Mouse (Mus musculus): ENCODE data around the gene Lyrm2. TPM values are rescaled to one million over a fixed set of nuclear protein-coding genes. Genes with fewer than 3 reads are reported as not detected.

Gene Lyrm2
- polyA plus RNA-seq, 1 experiment, result 0.16 TPM

DNA sequence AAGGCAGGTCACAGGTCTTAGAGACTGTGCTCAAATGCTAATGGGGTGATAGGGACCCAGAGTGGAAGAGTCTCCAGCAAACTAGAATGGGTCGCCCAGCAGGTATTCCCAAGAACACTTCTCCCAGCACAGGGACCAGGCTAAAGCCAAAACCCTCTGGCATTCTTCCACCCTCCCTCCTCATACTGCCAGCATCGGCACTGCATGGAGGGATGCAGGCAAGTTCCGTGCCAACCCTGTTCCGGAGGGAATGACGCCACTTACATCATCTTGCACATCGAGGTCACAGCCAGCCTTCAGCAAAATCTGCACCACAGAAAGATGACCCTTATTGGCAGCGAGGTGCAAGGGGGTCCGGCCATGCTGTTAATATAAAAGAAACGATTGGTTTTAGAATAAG lies 36.0 kb downstream of the Lyrm2 start:
- Histone ChIP-seq H3K27me3 (ENCODE audit: control insufficient read depth) (no peaks in the 10 kb centered on the region), H3K4me1 (ENCODE audit: control insufficient read depth) (peaks cover 8% of the 10 kb centered on the region), H3K36me3 (ENCODE audit: control insufficient read depth) (no peaks in the 10 kb centered on the region), H3K4me3 (replicated peaks) (no peak overlapping the region), H3K9me3 (ENCODE audit: control insufficient read depth, low read length) (no peaks in the 10 kb centered on the region)
- no peak for TF ChIP-seq GATA1 (IDR thresholded peaks at IDR 0.05; ENCODE audit: low read length)
- TF ChIP-seq TAL1 (IDR thresholded peaks at IDR 0.05; ENCODE audit: low read length), result no peak

DNA sequence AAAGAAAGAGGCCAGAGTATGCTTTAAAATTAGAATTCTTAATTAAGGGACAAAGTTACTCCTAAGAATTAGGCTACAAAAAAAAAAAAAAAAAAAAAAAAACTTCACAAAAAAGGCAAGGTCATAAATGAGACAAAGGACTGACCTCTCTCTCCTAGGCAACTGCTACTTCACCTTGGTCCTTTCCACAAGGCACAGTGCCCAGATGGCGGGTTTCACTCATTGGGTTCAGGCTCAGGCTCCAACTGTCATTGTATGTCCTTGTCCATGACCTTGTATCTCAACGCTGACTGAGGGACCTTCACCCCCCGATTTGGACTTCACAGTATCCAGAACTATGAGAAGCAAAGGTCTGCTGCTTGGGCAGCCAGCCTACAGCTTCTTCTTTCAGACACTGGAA lies 38.3 kb downstream of the Lyrm2 start:
- Histone ChIP-seq H3K27me3 (ENCODE audit: control insufficient read depth) (no peaks in the 10 kb centered on the region), H3K4me3 (replicated peaks) (no peak overlapping the region), H3K9me3 (ENCODE audit: control insufficient read depth, low read length) (no peaks in the 10 kb centered on the region), H3K36me3 (ENCODE audit: control insufficient read depth) (no peaks in the 10 kb centered on the region), H3K4me1 (ENCODE audit: control insufficient read depth) (peaks cover 6% of the 10 kb centered on the region)
- TF ChIP-seq GATA1 (IDR thresholded peaks at IDR 0.05; ENCODE audit: low read length) (no peak), TAL1 (IDR thresholded peaks at IDR 0.05; ENCODE audit: low read length) (no peak)

Other genes starting within 250 kb of the Lyrm2 start
- gene Gja10, start 197.5 kb upstream of the Lyrm2 start, polyA plus RNA-seq (2012), result not detected in 2 replicates
- 0.07 and 0.12 TPM in 2 replicates for gene Casp8ap2, start 184.8 kb upstream of the Lyrm2 start, polyA plus RNA-seq (2012)
- gene Mdn1, start 143.1 kb upstream of the Lyrm2 start, polyA plus RNA-seq (2012), result 0.01 and 0.02 TPM in 2 replicates
- 0.01 and 0.03 TPM in 2 replicates for gene Ankrd6, start 150.6 kb downstream of the Lyrm2 start, polyA plus RNA-seq (2012)
- gene Rragd, start 182.8 kb downstream of the Lyrm2 start, polyA plus RNA-seq (2012), result 0.10 and 0.34 TPM in 2 replicates
- 4.8 and 5.6 TPM in 2 replicates for gene Ube2j1, start 231.2 kb downstream of the Lyrm2 start, polyA plus RNA-seq (2012)

Data from erythroblast, embryonic 14.5 days (primary cell).